Mouse (Mus musculus): ENCODE measurements around the gene Zfp653. TPM values are rescaled to one million over a fixed set of nuclear protein-coding genes. Genes with fewer than 3 reads are reported as not detected.

The Zfp653 gene
- total and polyA plus RNA-seq, 3 experiments = 9.0 to 11.4 (median 10.4) TPM

- in situ Hi-C loops (cut with MboI; ENCODE audit: low pct_ligation_motif_present, low pct_unique_long_range_greater_than_20kb, low sequenced_read_pairs) (no loop called here), dilution Hi-C loops (cut with MboI; ENCODE audit: extremely low pct_ligation_motif_present, extremely low pct_unique_long_range_greater_than_20kb, low sequenced_read_pairs) (no loop called here)
- H3K79me2 ChIP-seq (replicated peaks; ENCODE audit: control insufficient read depth, extremely low read depth, insufficient read depth, poor library complexity, severe bottlenecking) = no peaks in the 10 kb centered on the region
- H3K4me3 ChIP-seq (replicated peaks in 1 of 3; ENCODE audit: low read depth in 2 of 3, low read length in 2 of 3, poor library complexity in 1 of 3) = no peak overlapping the region
- H3K9ac ChIP-seq (ENCODE audit: insufficient read depth, low read depth) = no peak overlapping the region
- no peak overlapping the region for H3K27ac ChIP-seq (ENCODE audit: insufficient read depth, low read depth)
- no peak overlapping the region for H3K4me2 ChIP-seq (ENCODE audit: insufficient read depth, low read depth, poor library complexity, severe bottlenecking)
- DNase-seq (ENCODE audit: extremely low read depth) = peak; percentile 38
- H3K4me1 ChIP-seq (ENCODE audit: control insufficient read depth in 1 of 2, insufficient read depth in 2 of 2) = peaks cover 0 to 8% of the 10 kb centered on the region in 2 experiments; a peak in 3 of 4 replicates
- H3K9me3 ChIP-seq (replicated peaks; ENCODE audit: low read length) = no peaks in the 10 kb centered on the region
- TF ChIP-seq RCOR1 (conservative IDR thresholded peaks at IDR 0.05; ENCODE audit: low read depth, low read length) (no peak), KAT2A (IDR thresholded peaks at IDR 0.05; ENCODE audit: insufficient replicate concordance, low read length) (no peak), MXI1 (IDR thresholded peaks at IDR 0.05; ENCODE audit: low read depth, low read length) (no peak), CTCF (conservative IDR thresholded peaks at IDR 0.05 in 1 of 2, IDR thresholded peaks at IDR 0.05 in 1 of 2; ENCODE audit: low read depth in 2 of 2, low read length in 2 of 2) (peak; percentile 48 to 85; a peak in 3 of 4 replicates), MAX (IDR thresholded peaks at IDR 0.05; ENCODE audit: low read length) (no peak), MAZ (IDR thresholded peaks at IDR 0.05; ENCODE audit: low read depth, low read length) (no peak), ZNF384 (IDR thresholded peaks at IDR 0.05; ENCODE audit: low read depth, low read length) (no peak), SMC3 (IDR thresholded peaks at IDR 0.05; ENCODE audit: low read depth, low read length) (peak; percentile 83), MEF2A (IDR thresholded peaks at IDR 0.05; ENCODE audit: borderline replicate concordance, low read depth, low read length) (no peak), RAD21 (IDR thresholded peaks at IDR 0.05; ENCODE audit: low read depth, low read length) (peak; percentile 72), ZC3H11A (IDR thresholded peaks at IDR 0.05; ENCODE audit: low read depth, low read length) (peak; percentile 19; the same call in 1 of the 2 replicates)
- H3K36me3 ChIP-seq (replicated peaks in 1 of 2; ENCODE audit: control insufficient read depth in 1 of 2, insufficient read depth in 1 of 2, low read length in 1 of 2) = peaks cover 35 to 81% of the 10 kb centered on the region in 2 experiments
- H3K27me3 ChIP-seq (replicated peaks) = no peaks in the 10 kb centered on the region
These were observed 4.7 kb downstream of the Zfp653 start for GRCm38 (mm10) chr9:22066433-22066832.

DNA sequence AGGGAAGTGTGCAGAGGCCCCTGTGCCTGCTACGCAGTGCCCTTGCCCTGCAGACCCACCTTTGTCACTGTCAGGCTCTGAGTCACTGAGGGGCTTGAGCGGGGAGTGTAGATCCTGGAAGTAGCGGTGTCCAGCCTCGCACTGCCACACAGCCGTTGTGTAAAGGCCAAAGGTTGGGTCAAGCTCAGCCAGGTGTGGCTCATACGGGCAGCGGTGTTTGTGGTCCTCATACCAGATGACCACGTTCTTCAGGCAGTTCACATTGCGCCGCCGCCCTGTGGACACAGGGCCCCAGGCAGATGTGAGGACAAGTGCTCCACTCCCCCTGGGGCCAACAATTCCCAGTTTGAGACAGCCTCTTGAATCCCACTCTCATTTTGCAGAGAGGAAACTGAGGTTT lies 5.5 kb downstream of the Zfp653 start:
- dilution Hi-C loops (cut with MboI; ENCODE audit: extremely low pct_ligation_motif_present, extremely low pct_unique_long_range_greater_than_20kb, low sequenced_read_pairs) (no loop called here), in situ Hi-C loops (cut with MboI; ENCODE audit: low pct_ligation_motif_present, low pct_unique_long_range_greater_than_20kb, low sequenced_read_pairs) (no loop called here)
- no peak overlapping the region for H3K27ac ChIP-seq (ENCODE audit: insufficient read depth, low read depth)
- H3K9me3 ChIP-seq (replicated peaks; ENCODE audit: low read length) = no peaks in the 10 kb centered on the region
- H3K4me3 ChIP-seq (replicated peaks in 1 of 3; ENCODE audit: low read depth in 2 of 3, low read length in 2 of 3, poor library complexity in 1 of 3) = no peak overlapping the region
- no peak for TF ChIP-seq NRF1 (IDR thresholded peaks at IDR 0.05; ENCODE audit: low read depth, low read length)
- no peaks in the 10 kb centered on the region for H3K79me2 ChIP-seq (replicated peaks; ENCODE audit: control insufficient read depth, extremely low read depth, insufficient read depth, poor library complexity, severe bottlenecking)
- H3K4me2 ChIP-seq (ENCODE audit: insufficient read depth, low read depth, poor library complexity, severe bottlenecking) = no peak overlapping the region
- no peak overlapping the region for H3K9ac ChIP-seq (ENCODE audit: insufficient read depth, low read depth)
- no peak for DNase-seq (ENCODE audit: extremely low read depth)
- H3K27me3 ChIP-seq (replicated peaks) = no peaks in the 10 kb centered on the region
- H3K36me3 ChIP-seq (replicated peaks in 1 of 2; ENCODE audit: control insufficient read depth in 1 of 2, insufficient read depth in 1 of 2, low read length in 1 of 2) = peaks cover 40 to 88% of the 10 kb centered on the region in 2 experiments
- peaks cover 0 to 8% of the 10 kb centered on the region in 2 experiments; a peak in 3 of 4 replicates for H3K4me1 ChIP-seq (ENCODE audit: control insufficient read depth in 1 of 2, insufficient read depth in 2 of 2)

- no peaks in the 10 kb centered on the region for H3K4me1 ChIP-seq (ENCODE audit: control insufficient read depth in 1 of 2, insufficient read depth in 2 of 2)
- no peak for DNase-seq (ENCODE audit: extremely low read depth)
- no peaks in the 10 kb centered on the region for H3K79me2 ChIP-seq (replicated peaks; ENCODE audit: control insufficient read depth, extremely low read depth, insufficient read depth, poor library complexity, severe bottlenecking)
- H3K36me3 ChIP-seq (replicated peaks in 1 of 2; ENCODE audit: control insufficient read depth in 1 of 2, insufficient read depth in 1 of 2, low read length in 1 of 2) = peaks cover 45 to 87% of the 10 kb centered on the region in 2 experiments
- in situ Hi-C loops (cut with MboI; ENCODE audit: low pct_ligation_motif_present, low pct_unique_long_range_greater_than_20kb, low sequenced_read_pairs) = no loop called here
- H3K4me2 ChIP-seq (ENCODE audit: insufficient read depth, low read depth, poor library complexity, severe bottlenecking) = no peak overlapping the region
- no peak overlapping the region for H3K27ac ChIP-seq (ENCODE audit: insufficient read depth, low read depth)
- no peak overlapping the region for H3K4me3 ChIP-seq (replicated peaks in 1 of 3; ENCODE audit: low read depth in 2 of 3, low read length in 2 of 3, poor library complexity in 1 of 3)
- H3K27me3 ChIP-seq (replicated peaks) = no peaks in the 10 kb centered on the region
- H3K9ac ChIP-seq (ENCODE audit: insufficient read depth, low read depth) = no peak overlapping the region
- dilution Hi-C loops (cut with MboI; ENCODE audit: extremely low pct_ligation_motif_present, extremely low pct_unique_long_range_greater_than_20kb, low sequenced_read_pairs) = no loop called here
- no peaks in the 10 kb centered on the region for H3K9me3 ChIP-seq (replicated peaks; ENCODE audit: low read length)
- TF ChIP-seq GABPA (IDR thresholded peaks at IDR 0.05; ENCODE audit: insufficient replicate concordance, low read depth, low read length) (no peak), USF2 (conservative IDR thresholded peaks at IDR 0.05; ENCODE audit: low read depth, low read length) (no peak), RAD21 (IDR thresholded peaks at IDR 0.05; ENCODE audit: low read depth, low read length) (no peak)
These were observed 6.8 kb downstream of the Zfp653 start for GRCm38 (mm10) chr9:22064341-22064740.
